Mouse (Mus musculus) liver, postnatal 0 days (tissue): ENCODE data around the gene Tescl.

Experiments
- CTCF ChIP-seq: sonication (generic); IDR thresholded peaks from 2 replicates; pipeline ENCODE4 v1.5.1; 2016; ENCODE audit warnings: antibody characterized with exemption, low read depth
- EP300 ChIP-seq: IDR thresholded peaks from 2 replicates; pipeline ENCODE4 v1.6.1; 2016; ENCODE audit warnings: antibody characterized with exemption, low read depth, mild to moderate bottlenecking

- TF ChIP-seq CTCF (no peak), EP300 (no peak)
Observed at GRCm38 (mm10) chr7:24299823-24300481, 33.8 kb downstream of the Tescl start.
